Mouse (Mus musculus) bone marrow macrophage, adult 2 months (primary cell): ENCODE results near the gene Smtnl1.

Experiments
- CTCF ChIP-seq: IDR thresholded peaks from 2 replicates; pipeline ENCODE4 v1.5.1; 2012; ENCODE audit warnings: low read depth, mild to moderate bottlenecking, low read length, moderate library complexity
- POLR2A ChIP-seq: IDR thresholded peaks from 2 replicates; pipeline ENCODE4 v1.6.1; 2012; ENCODE audit warnings: mild to moderate bottlenecking, low read depth, low read length, borderline replicate concordance

DNA sequence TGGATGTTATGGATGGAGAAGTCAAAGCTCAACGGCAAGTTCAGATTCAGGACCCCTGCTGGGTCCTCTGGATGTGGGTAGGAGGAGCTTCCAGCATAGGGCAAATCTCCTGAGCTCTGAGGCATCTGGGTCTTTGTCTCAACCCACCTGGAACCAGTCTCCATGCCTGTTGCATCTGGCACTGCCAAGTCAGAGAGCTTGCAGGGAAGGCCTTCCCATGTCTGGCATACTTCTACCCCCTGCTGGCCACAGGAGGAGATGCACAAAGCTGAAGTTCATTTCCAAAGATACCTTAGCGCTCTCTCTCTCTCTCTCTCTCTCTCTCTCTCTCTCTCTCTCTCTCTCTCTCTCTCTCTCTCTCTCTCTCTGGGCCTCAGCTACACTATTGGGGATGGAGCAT lies 33.3 kb upstream of the Smtnl1 start:
- TF ChIP-seq POLR2A (no peak), CTCF (peak; percentile 23; the same call in 1 of the 2 replicates)
